Mouse (Mus musculus) left cerebral cortex, postnatal 36 days (tissue): ENCODE measurements around the gene Ptges. TPM values are rescaled to one million over a fixed set of nuclear protein-coding genes. Genes with fewer than 3 reads are reported as not detected.

ENCODE experiments used
- DNase-seq, 2 experiments: peaks; one replicate each; pipeline ENCODE4 v3.0.0; 2021 to 2022; ENCODE audit warnings: low spot score in 2 of 2, mixed read lengths in 1 of 2
- intact Hi-C: fragments of 180-260 bp; cut with DNase I; formaldehyde crosslinking; loops from one replicate; pipeline ENCODE4 v1.15.1; 2025
- total RNA-seq, 2 experiments: library from RNA; stranded (reverse); gene quantifications; 2 replicates each; pipeline ENCODE4 v1.2.3; 2021

Gene Ptges
- total RNA-seq, 2 experiments from 2014 or later: 4.9 to 5.0 TPM

DNA sequence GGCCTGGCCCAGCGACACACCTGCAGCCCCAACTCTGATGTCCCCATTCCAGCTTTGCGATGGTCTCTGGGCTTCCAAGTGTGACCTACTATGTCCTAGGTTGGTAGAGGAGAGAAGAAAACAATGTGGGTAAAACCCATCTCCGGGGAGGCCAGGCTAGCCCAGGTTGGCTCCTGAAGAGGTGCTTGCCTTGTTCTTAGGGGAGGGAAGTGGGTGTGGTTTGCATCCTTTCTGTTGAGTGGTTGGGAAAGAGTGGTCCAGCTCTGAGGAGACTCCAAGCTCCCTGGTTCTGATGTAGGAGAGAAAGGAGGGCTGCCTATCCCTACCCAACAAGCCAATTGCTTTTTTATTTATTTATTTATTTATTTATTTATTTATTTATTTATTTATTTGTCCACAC lies 64.2 kb downstream of the Ptges start:
- DNase-seq: no peak
- intact Hi-C loops: no loop called here

GRCm38 (mm10) chr2:30864968-30865381 lies 64.7 kb downstream of the Ptges start:
- intact Hi-C loops: no loop called here
- no peak for DNase-seq

- intact Hi-C loops: no loop called here
- no peak for DNase-seq
These were observed 66.1 kb downstream of the Ptges start for GRCm38 (mm10) chr2:30863574-30863973.

- no peak for DNase-seq
- intact Hi-C loops: no loop called here
These were observed 67.6 kb downstream of the Ptges start for GRCm38 (mm10) chr2:30862081-30862480.

GRCm38 (mm10) chr2:30859782-30860181 lies 69.9 kb downstream of the Ptges start:
- DNase-seq: no peak
- intact Hi-C loops: no loop called here

GRCm38 (mm10) chr2:30857076-30857475 lies 72.6 kb downstream of the Ptges start:
- intact Hi-C loops: no loop called here
- peak in 1 of 2 experiments; percentile 24 for DNase-seq

DNA sequence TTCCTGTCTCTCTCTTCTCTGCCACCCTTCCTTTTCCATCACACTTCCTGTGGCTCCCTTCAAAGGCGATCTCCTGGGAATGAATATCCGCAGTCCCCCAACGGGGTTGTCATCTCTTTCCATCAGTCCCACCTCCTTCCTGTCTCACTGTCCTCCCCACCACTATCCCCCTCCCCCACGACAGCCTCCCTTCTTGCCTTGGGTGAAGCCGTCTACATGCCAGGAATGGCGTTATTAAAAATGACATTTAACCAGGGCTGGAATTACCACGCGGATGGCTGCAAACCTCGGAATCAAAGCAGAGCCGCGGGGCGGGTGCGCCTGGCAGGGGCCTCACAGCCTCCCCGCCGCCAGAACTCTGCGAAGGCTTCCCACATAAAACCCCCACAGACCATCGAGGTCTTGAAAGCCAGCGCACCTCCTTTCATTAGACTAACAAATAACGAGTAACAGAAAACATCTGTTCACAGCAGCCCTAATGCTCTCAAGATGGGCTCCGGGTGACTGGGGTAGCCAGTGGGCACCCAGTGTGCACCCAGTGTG lies 76.8 kb downstream of the Ptges start:
- intact Hi-C loops: no loop called here
- DNase-seq: no peak

- no peak for DNase-seq
- intact Hi-C loops: no loop called here
These were observed 79.1 kb downstream of the Ptges start for GRCm38 (mm10) chr2:30850581-30850980.

- intact Hi-C loops: no loop called here
These were observed 81.5 kb downstream of the Ptges start for GRCm38 (mm10) chr2:30848184-30848583.

DNA sequence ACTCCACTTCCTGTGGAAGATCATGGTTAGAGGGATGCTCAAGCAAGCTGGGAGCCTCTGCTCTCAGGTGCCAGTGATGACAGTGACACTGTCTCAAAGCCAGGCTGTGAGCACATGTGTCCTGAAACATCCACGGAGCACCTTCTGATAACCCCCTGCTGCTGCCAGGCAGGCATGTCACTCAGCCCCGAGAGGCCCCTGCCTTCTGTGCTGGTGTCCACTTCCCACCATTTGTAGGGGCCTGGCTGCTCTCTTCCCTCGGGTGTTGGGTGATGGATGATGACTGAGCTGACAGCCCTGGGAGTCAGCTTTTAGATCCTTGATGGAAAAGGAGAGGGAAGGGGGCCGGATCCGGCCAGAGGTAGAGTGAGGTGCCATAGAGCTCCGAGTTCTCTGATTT lies 82.9 kb downstream of the Ptges start:
- no peak for DNase-seq
- intact Hi-C loops: no loop called here

More at GRCm38 (mm10) chr2:30848184-30848583, 81.5 kb downstream of the Ptges start:
- no peak for DNase-seq

DNA sequence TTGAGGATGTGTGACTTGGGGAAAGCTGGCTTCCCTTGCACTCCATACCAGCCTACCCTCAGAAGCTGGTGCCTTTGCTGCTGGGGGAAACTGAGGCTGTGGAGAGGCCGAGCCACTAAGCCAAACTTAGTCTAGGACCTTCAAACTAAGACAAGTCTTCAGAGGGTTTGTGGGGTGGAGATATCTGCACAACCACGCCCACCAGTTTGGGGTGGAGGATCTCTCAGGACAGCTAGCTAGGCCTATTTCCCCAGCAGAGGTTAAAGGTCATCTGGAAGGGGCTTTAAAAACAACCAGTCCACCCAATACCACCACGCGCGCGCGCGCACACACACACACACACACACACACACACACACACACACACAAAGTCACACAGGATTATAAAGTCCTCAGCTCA lies 83.4 kb downstream of the Ptges start:
- intact Hi-C loops: no loop called here

GRCm38 (mm10) chr2:30845152-30846070 lies 84.3 kb downstream of the Ptges start:
- intact Hi-C loops: no loop called here
- DNase-seq: no peak

More for the DNA sequence above, 83.4 kb downstream of the Ptges start:
- DNase-seq: no peak

GRCm38 (mm10) chr2:30842615-30843014 lies 87.0 kb downstream of the Ptges start:
- intact Hi-C loops: no loop called here
- no peak for DNase-seq

Other genes starting within 250 kb of the Ptges start
- gene 1700001O22Rik, start 126.2 kb downstream of the Ptges start, total RNA-seq: 1 to 10 TPM; 6.7 to 8.5 TPM
- 10 to 100 TPM; 35.4 to 36.3 TPM for gene Ntmt1, start 122.0 kb downstream of the Ptges start, total RNA-seq
- gene Asb6, start 99.5 kb downstream of the Ptges start, total RNA-seq: 10 to 100 TPM; 36.1 to 39.8 TPM
- 1 to 10 TPM; 1.0 to 2.8 TPM for gene Prrx2, start 94.9 kb downstream of the Ptges start, total RNA-seq
- 10 to 100 TPM; 28.4 to 31.8 TPM for gene Tor1b, start 23.1 kb upstream of the Ptges start, total RNA-seq
- gene Tor1a, start 38.1 kb upstream of the Ptges start, total RNA-seq: 10 to 100 TPM; 36.7 to 46.5 TPM
- 10 to 100 TPM; 63.9 to 66.9 TPM for gene BC005624, start 52.3 kb upstream of the Ptges start, total RNA-seq
- gene Usp20, start 52.4 kb upstream of the Ptges start, total RNA-seq: 10 to 100 TPM; 74.1 to 80.2 TPM
- 10 to 100 TPM; 86.5 to 94.8 TPM for gene Fnbp1, start 212.1 kb upstream of the Ptges start, total RNA-seq
- 10 to 100 TPM; 43.4 to 54.4 TPM for gene Gpr107, start 222.5 kb upstream of the Ptges start, total RNA-seq